Mouse (Mus musculus): ENCODE data around the gene Hrh3. TPM values are rescaled to one million over a fixed set of nuclear protein-coding genes. Genes with fewer than 3 reads are reported as not detected.

Hrh3 gene
- 0.10 and 0.30 TPM in 2 replicates for polyA plus RNA-seq (2015; fragmentation: Nextera tagmentation; extraction: Ambion mirVana)

DNA sequence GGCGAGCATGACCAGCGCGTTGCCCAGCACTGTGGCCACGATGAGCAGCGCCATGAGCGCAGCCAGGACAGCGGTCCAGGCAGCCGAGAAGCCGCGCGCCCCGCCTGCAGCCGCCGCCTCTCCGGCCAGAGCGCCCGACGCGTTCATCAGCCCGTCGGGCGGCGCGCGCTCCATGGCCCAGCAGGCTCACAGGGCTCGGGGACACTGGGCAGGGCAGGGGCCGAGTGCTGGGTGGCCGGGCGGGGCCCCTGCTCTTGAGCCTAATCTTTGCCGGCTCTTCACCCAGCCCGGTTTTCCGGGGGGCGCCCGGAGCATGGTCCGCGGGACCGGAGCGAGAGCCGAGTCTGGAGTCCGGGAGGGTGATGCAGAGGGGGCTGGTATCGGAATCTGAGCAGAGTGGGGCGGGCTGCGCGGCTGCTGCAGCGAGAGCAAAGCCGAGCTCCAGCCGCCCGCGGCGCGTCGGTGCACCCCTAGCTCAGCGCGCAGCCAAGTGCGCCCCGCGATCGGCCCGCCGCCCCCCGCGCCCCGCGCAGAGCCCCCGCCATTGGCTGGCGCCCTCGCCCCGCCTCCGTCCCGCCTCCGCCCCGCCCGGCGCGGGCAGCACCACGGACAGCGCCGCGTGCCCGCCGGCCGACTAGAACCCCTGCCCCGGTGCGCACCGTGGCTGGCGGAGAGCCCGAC lies at the start of gene Hrh3:
Gene Hrh3, minus strand, starts transcription at position 511 of the 681 bp plus-strand sequence.

DNA sequence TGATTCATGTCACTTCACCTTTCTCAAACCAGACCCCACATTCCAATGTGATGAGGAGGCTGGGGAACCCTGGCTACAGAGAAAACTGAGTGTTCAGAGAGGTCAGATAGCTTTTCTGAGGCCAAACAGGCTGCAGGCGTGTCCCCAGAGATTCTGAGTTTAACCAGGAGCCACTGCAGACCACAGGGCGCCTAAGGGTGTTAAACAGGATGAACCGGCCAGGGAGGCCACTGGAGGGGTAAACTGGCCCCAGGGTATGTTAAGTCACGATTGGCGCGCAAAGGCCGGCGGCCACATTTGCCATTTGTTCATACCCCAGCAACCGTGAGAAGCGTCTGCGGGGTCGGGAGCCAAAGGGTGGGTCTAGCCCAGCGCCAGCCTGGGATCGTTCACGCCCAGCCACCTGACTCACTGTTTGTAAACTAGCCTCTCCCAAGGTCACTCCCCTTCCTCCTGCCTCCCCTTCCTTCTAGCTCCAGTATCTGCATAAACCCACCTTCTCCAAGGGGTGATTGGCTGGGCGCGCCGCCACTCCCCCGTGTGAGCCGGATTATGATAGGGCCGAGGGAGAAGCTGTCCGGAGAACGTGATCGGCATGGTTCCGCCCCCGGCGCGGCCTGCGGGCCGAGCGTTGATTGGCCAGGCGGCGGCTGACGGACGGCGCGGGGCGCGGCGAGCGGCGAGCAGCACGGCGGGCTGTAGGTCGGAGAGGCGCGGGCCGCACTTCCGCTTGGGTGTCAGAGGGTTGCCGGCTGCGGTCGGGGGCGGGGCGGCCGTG lies 14.6 kb upstream of the Hrh3 start, which contains the start of gene Osbpl2:
Gene Osbpl2, plus strand, starts transcription at position 646 of the 778 bp plus-strand sequence.

DNA sequence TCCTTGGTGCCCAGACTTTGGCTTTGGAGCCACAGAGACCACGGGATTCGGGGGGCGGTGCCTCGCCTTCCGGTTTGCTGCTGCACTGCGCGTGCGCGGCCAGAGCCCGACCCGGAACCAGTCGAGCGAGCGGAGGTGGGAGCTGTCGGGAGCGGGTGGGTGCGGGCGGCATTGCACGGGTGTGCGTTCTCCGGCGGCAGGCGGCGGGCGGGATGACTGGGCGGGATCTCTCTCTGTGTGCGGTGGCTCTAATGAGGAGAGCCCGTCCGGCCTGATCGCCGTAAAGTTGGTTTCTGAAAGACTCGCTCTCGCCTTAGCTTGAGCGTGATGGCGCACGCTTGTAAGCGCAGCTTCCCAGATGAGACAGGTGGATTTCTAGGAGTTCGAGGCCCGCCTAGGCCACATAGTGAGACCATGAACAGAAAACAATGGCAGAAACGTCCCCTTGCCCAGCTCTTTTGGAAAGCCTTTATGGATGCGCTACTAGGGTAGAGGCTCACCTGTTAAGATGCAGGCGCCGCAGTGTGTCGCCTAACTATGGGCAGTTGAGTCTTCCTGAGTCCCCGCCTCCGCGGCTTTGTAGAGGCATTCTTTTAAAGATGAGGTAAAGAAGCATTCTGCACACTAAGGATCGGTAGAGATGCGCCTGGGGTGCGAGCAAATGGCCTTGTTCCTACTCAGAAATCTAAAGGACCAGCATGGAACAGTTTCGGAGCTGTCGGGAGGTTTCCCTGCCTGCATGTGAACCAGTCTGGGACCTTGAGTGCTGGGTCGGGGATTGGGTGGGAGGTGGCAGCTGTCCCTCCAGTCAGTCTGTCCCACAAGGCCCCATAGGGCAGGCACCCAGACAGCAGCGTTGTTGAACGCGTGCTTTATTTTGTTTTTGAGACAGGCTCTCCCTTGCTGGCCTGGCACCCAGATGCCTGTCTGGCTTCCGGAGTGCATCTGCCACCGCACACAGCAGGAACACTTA lies 33.5 kb downstream of the Hrh3 start, which contains the start of gene Mtg2:
Gene Mtg2, plus strand, starts transcription at position 108 of the 973 bp plus-strand sequence.

Other genes starting within 250 kb of the Hrh3 start
- 1.6 and 2.3 TPM in 2 replicates for gene Taf4, start 127.8 kb downstream of the Hrh3 start, polyA plus RNA-seq (2015; fragmentation: Nextera tagmentation; extraction: Ambion mirVana)
- 5.5 and 6.0 TPM in 2 replicates for gene Lsm14b, start 79.5 kb downstream of the Hrh3 start, polyA plus RNA-seq (2015; fragmentation: Nextera tagmentation; extraction: Ambion mirVana)
- gene Psma7, start 62.1 kb downstream of the Hrh3 start, polyA plus RNA-seq (2015; fragmentation: Nextera tagmentation; extraction: Ambion mirVana): 593 and 832 TPM in 2 replicates
- 3.5 and 3.9 TPM in 2 replicates for gene Ss18l1, start 62.0 kb downstream of the Hrh3 start, polyA plus RNA-seq (2015; fragmentation: Nextera tagmentation; extraction: Ambion mirVana)
- gene Mtg2, start 33.9 kb downstream of the Hrh3 start, polyA plus RNA-seq (2015; fragmentation: Nextera tagmentation; extraction: Ambion mirVana): 18.5 and 24.4 TPM in 2 replicates
- 31.1 and 33.4 TPM in 2 replicates for gene Osbpl2, start 14.8 kb upstream of the Hrh3 start, polyA plus RNA-seq (2015; fragmentation: Nextera tagmentation; extraction: Ambion mirVana)
- gene Adrm1, start 67.0 kb upstream of the Hrh3 start, polyA plus RNA-seq (2015; fragmentation: Nextera tagmentation; extraction: Ambion mirVana): 118 and 155 TPM in 2 replicates
- gene Lama5, start 121.4 kb upstream of the Hrh3 start, polyA plus RNA-seq (2015; fragmentation: Nextera tagmentation; extraction: Ambion mirVana): 12.7 and 22.0 TPM in 2 replicates
- 807 and 1,071 TPM in 2 replicates for gene Rps21, start 152.9 kb upstream of the Hrh3 start, polyA plus RNA-seq (2015; fragmentation: Nextera tagmentation; extraction: Ambion mirVana)
- gene Cables2, start 169.0 kb upstream of the Hrh3 start, polyA plus RNA-seq (2015; fragmentation: Nextera tagmentation; extraction: Ambion mirVana): 8.2 and 10.0 TPM in 2 replicates
- gene Rbbp8nl, start 185.4 kb upstream of the Hrh3 start, polyA plus RNA-seq (2015; fragmentation: Nextera tagmentation; extraction: Ambion mirVana): not detected in 2 replicates
- 0.06 and 0.40 TPM in 2 replicates for gene Gata5, start 230.2 kb upstream of the Hrh3 start, polyA plus RNA-seq (2015; fragmentation: Nextera tagmentation; extraction: Ambion mirVana)